Mouse (Mus musculus): ENCODE measurements at regions not wholly inside any gene's neighbourhood (a gene's known extent, or its start where the extent isn't known, plus 50 kb on each side); places are given as distances from the start of the nearest gene placed in this dataset.

GRCm38 (mm10) chr9:113093863-113094390 is 614.1 kb downstream of the Pdcd6ip start:
- no peak for DNase-seq (ENCODE audit: low read depth, low spot score)

GRCm38 (mm10) chr9:113091881-113092280 is 616.2 kb downstream of the Pdcd6ip start:
- DNase-seq (ENCODE audit: low read depth, low spot score), result no peak

GRCm38 (mm10) chr9:113087786-113088185 is 620.3 kb downstream of the Pdcd6ip start:
- no peak for DNase-seq (ENCODE audit: low read depth, low spot score)

GRCm38 (mm10) chr9:113085281-113085810 is 622.7 kb downstream of the Pdcd6ip start:
- no peak for DNase-seq (ENCODE audit: low read depth, low spot score)

- DNase-seq (ENCODE audit: low read depth, low spot score), result no peak
Observed at GRCm38 (mm10) chr9:113074866-113075265, 633.2 kb downstream of the Pdcd6ip start.

- no peak for DNase-seq (ENCODE audit: low read depth, low spot score)
Observed at GRCm38 (mm10) chr9:113057415-113057814, 650.6 kb downstream of the Pdcd6ip start.

- no peak for DNase-seq (ENCODE audit: low read depth, low spot score)
Observed at GRCm38 (mm10) chr9:113044556-113045178, 663.4 kb downstream of the Pdcd6ip start.

- DNase-seq (ENCODE audit: low read depth, low spot score), result no peak
Observed at GRCm38 (mm10) chr9:113040885-113041284, 667.2 kb downstream of the Pdcd6ip start.

GRCm38 (mm10) chr9:113033996-113034395 is 674.1 kb downstream of the Pdcd6ip start:
- DNase-seq (ENCODE audit: low read depth, low spot score), result no peak

GRCm38 (mm10) chr9:113029091-113029490 is 679.0 kb downstream of the Pdcd6ip start:
- DNase-seq (ENCODE audit: low read depth, low spot score), result no peak

GRCm38 (mm10) chr9:113026904-113027193 is 681.2 kb downstream of the Pdcd6ip start:
- no peak for DNase-seq (ENCODE audit: low read depth, low spot score)

- no peak for DNase-seq (ENCODE audit: low read depth, low spot score)
Observed at GRCm38 (mm10) chr9:113026096-113026903, 681.8 kb downstream of the Pdcd6ip start.

GRCm38 (mm10) chr9:113021866-113022645 is 686.0 kb downstream of the Pdcd6ip start:
- DNase-seq (ENCODE audit: low read depth, low spot score), result no peak

- DNase-seq (ENCODE audit: low read depth, low spot score), result no peak
Observed at GRCm38 (mm10) chr9:113019576-113019975, 688.5 kb downstream of the Pdcd6ip start.

GRCm38 (mm10) chr9:113008106-113008505 is 700.0 kb downstream of the Pdcd6ip start:
- no peak for DNase-seq (ENCODE audit: low read depth, low spot score)

- DNase-seq (ENCODE audit: low read depth, low spot score), result no peak
Observed at GRCm38 (mm10) chr9:112996204-112996603, 711.9 kb downstream of the Pdcd6ip start.

- no peak for DNase-seq (ENCODE audit: low read depth, low spot score)
Observed at GRCm38 (mm10) chr9:112994774-112995173, 713.3 kb downstream of the Pdcd6ip start.

- no peak for DNase-seq (ENCODE audit: low read depth, low spot score)
Observed at GRCm38 (mm10) chr9:112993627-112994026, 714.4 kb downstream of the Pdcd6ip start.

GRCm38 (mm10) chr9:112992937-112993336 is 715.1 kb downstream of the Pdcd6ip start:
- no peak for DNase-seq (ENCODE audit: low read depth, low spot score)

- no peak for DNase-seq (ENCODE audit: low read depth, low spot score)
Observed at GRCm38 (mm10) chr9:112983353-112983752, 724.7 kb downstream of the Pdcd6ip start.

- DNase-seq (ENCODE audit: low read depth, low spot score), result no peak
Observed at GRCm38 (mm10) chr9:112951567-112951966, 715.8 kb upstream of the Arpp21 start.

- no peak for DNase-seq (ENCODE audit: low read depth, low spot score)
Observed at GRCm38 (mm10) chr9:112950056-112950455, 714.3 kb upstream of the Arpp21 start.

All from WW6 (cell line).